Mouse (Mus musculus) ES-E14 (cell line): ENCODE measurements at regions not wholly inside any gene's neighbourhood (a gene's known extent, or its start where the extent isn't known, plus 50 kb on each side); places are given as distances from the start of the nearest gene placed in this dataset.

Experiments used
- HCFC1 ChIP-seq: IDR thresholded peaks from 2 replicates; pipeline ENCODE4 v1.6.1; 2012; ENCODE audit warnings: low read length, inconsistent platforms, borderline replicate concordance; ENCODE audit not compliant: insufficient read depth
- MAFK ChIP-seq: IDR thresholded peaks from 2 replicates; pipeline ENCODE4 v1.6.1; 2014; ENCODE audit warnings: mild to moderate bottlenecking, low read depth, low read length, inconsistent platforms; ENCODE audit not compliant: insufficient read depth
- ZC3H11A ChIP-seq: IDR thresholded peaks from 2 replicates; pipeline ENCODE4 v1.6.1; 2012; ENCODE audit warnings: low read depth, mild to moderate bottlenecking, inconsistent platforms, low read length, borderline replicate concordance

DNA sequence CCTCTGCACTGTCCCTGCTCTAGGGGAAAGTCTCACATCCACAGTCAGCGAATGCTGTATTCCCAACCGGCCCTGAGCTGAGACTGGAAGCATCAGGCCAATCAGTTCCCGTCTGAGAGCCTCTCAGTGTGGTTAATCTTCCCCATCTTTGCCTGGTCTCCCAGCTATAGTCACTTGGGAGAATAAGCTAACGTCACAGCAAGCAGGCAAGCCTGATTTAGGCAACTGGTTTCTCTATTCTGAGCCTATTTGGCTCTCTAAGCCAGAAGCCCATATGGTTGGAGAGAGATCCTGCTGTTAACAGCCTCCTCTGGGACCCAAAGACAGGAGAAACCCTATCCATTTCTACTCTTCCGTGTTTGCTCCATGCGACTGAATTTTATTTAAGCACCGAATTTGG is 161.7 kb upstream of the Slc22a22 start:
- TF ChIP-seq HCFC1 (no peak), MAFK (no peak), ZC3H11A (no peak)
